Mouse (Mus musculus) lung, postnatal 0 days (tissue): ENCODE results near the gene Xylt1. TPM values are rescaled to one million over a fixed set of nuclear protein-coding genes. Genes with fewer than 3 reads are reported as not detected.

Experiments
- ATAC-seq: fragments of 200-750 bp; cut with Nextera tagmentation; 2 replicates; pipeline ENCODE4 v1.8.0; 2017; ENCODE audit warnings: moderate library complexity
- DNase-seq: peaks from one replicate; pipeline ENCODE4 v3.0.0-alpha.2; 2016; ENCODE audit warnings: low spot score
- H3K27ac ChIP-seq: fragments of 300-500 bp; sonication (generic); 2 replicates; pipeline ENCODE4 v1.5.1; 2014; ENCODE audit warnings: antibody characterized with exemption, mild to moderate bottlenecking, low read length, mixed read lengths
- H3K27me3 ChIP-seq: fragments of 300-500 bp; sonication (generic); replicated peaks from 2 replicates; pipeline ENCODE4 v1.6.1; 2014; ENCODE audit warnings: low read length, mixed read lengths; ENCODE audit not compliant: insufficient read depth
- H3K36me3 ChIP-seq: fragments of 300-500 bp; sonication (generic); 2 replicates; pipeline ENCODE4 v1.6.1; 2014; ENCODE audit warnings: low read length, mixed read lengths; ENCODE audit not compliant: insufficient read depth
- H3K4me1 ChIP-seq: fragments of 300-500 bp; sonication (generic); 2 replicates; pipeline ENCODE4 v1.6.1; 2014; ENCODE audit warnings: antibody characterized with exemption, low read depth, low read length, mixed read lengths; ENCODE audit not compliant: insufficient read depth
- H3K4me2 ChIP-seq: fragments of 300-500 bp; sonication (generic); replicated peaks from 2 replicates; pipeline ENCODE4 v1.6.1; 2014; ENCODE audit warnings: low read depth, mild to moderate bottlenecking, low read length, moderate library complexity, mixed read lengths
- H3K4me3 ChIP-seq: fragments of 300-500 bp; sonication (generic); 2 replicates; pipeline ENCODE4 v1.5.1; 2014; ENCODE audit warnings: low read depth, low read length
- H3K9ac ChIP-seq: fragments of 300-500 bp; sonication (generic); replicated peaks from 2 replicates; pipeline ENCODE4 v1.6.1; 2014; ENCODE audit warnings: low read depth, mild to moderate bottlenecking
- H3K9me3 ChIP-seq: fragments of 300-500 bp; sonication (generic); 2 replicates; pipeline ENCODE4 v1.6.1; 2016; ENCODE audit warnings: low read length, mixed read lengths
- CTCF ChIP-seq: IDR thresholded peaks from 2 replicates; pipeline ENCODE4 v1.5.1; 2016; ENCODE audit warnings: antibody characterized with exemption, mild to moderate bottlenecking
- EP300 ChIP-seq: IDR thresholded peaks from 2 replicates; pipeline ENCODE4 v1.6.1; 2016; ENCODE audit warnings: antibody characterized with exemption, mild to moderate bottlenecking, control low read depth
- WGBS: fragments of 180-500 bp; shearing (Covaris S2); extraction: QIAGEN DNeasy Blood & Tissue Kit; methylation state at CpG from one replicate; pipeline ENCODE4 v1.1.7; 2014; 5-methylcytosine and 5-hydroxymethylcytosine counted together
- polyA plus RNA-seq: library from polyadenylated mRNA; unstranded; fragments of >200 nt; fragmentation: Nextera tagmentation; extraction: Ambion mirVana; gene quantifications from 2 replicates; pipeline ENCODE4 v1.2.1, GENCODE M21; 2015

Gene Xylt1
- polyA plus RNA-seq, 1 experiment from 2014 or later, result 0.45 TPM

DNA sequence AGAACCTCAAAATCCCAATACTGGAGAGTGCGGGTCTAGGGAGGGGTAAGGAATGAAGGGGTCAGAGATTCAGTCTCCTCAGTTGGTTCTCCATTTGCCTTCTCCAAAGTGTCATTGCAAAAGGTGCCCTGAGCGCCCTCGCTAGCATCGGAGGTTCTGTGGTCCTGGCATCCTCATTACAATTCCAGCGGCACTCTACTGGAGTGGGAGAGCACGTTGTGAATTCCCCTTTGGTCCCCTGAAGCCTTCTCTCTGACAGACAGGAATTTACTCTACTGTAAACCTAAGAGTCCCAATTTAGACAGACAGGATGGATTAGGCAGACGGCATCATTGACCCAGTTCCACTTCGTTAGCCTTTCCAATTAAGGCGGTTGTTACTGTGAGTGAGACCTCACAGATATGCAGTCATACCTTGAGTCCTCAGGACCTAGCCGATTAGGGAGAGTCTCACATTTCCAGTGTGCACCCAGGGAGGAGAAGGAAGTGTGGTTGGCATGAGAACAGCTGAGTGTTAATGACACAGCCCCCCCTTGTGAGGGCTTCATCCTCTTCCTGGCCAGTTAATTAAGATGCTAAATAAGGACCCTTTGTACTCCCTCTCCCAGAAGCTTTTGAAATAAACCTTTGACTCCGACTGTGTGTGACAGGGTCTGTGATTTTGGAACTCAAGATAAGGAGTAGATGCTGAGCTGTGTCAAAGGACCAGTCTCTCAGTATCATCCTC, 91.4 kb downstream of the Xylt1 start:
- no peaks in the 10 kb centered on the region for H3K27me3 ChIP-seq
- TF ChIP-seq CTCF (no peak), EP300 (no peak)
- no peaks in the 10 kb centered on the region for H3K9me3 ChIP-seq
- no peaks in the 10 kb centered on the region for H3K36me3 ChIP-seq
- no peak overlapping the region for H3K4me2 ChIP-seq
- H3K4me1 ChIP-seq, result no peaks in the 10 kb centered on the region
- no peak overlapping the region for H3K27ac ChIP-seq
- no peak for ATAC-seq
- 59% methylated on average over 11 of the region's 11 CpGs for WGBS
- H3K4me3 ChIP-seq, result no peak overlapping the region
- H3K9ac ChIP-seq, result no peak overlapping the region
- DNase-seq, result no peak

DNA sequence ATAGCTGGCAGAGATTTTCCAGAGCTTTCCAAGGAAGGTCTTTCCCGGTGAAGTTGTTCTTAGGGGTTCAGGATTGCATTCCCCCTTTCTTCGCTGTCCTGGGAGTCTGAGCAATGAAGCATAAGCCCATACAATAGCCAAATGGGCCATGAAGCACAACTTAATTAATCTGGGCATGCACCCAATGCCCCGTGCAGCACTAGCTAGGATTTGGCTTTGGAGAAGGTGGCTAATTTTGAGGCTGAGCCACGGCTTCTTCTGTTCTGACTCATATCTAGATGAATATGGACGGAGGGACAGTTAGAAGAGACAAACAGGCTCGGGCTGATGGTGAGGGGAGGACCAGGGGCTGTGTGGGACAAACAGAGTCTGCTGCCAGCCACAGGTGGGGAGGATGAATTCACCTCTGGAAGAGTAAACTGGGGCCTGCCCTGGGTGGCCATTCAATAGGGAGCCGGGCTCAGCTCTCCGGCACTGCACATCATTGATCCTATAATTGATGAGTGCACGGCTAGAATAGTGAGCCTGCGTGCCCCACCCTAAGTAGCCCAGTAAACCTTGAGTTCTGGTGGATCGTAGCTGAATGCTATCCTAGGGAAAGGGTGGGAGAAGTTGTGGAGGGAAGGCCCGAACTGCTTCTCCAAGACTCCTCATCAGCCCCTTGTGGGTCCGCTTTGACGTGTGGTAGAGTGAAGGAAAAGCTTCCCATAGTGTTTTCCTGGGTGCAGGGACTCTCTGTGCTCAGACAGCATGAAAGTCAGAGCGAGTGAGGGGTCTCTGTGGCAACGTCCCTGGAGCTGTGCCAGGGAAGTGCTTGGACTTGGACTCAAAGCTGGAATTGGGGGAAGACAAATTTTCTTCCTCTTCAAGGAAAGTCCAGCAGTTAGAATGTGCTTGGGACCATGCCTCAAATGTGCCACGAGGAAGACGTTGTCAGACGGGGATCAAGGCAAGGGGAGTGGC, 92.3 kb downstream of the Xylt1 start:
- Histone ChIP-seq H3K4me3 (no peak overlapping the region), H3K36me3 (no peaks in the 10 kb centered on the region), H3K27me3 (no peaks in the 10 kb centered on the region), H3K4me1 (no peaks in the 10 kb centered on the region), H3K27ac (no peak overlapping the region), H3K9ac (no peak overlapping the region), H3K9me3 (no peaks in the 10 kb centered on the region), H3K4me2 (no peak overlapping the region)
- no peak for DNase-seq
- no peak for ATAC-seq
- TF ChIP-seq CTCF (no peak), EP300 (no peak)
- 49% methylated on average over 19 of the region's 19 CpGs for WGBS

DNA sequence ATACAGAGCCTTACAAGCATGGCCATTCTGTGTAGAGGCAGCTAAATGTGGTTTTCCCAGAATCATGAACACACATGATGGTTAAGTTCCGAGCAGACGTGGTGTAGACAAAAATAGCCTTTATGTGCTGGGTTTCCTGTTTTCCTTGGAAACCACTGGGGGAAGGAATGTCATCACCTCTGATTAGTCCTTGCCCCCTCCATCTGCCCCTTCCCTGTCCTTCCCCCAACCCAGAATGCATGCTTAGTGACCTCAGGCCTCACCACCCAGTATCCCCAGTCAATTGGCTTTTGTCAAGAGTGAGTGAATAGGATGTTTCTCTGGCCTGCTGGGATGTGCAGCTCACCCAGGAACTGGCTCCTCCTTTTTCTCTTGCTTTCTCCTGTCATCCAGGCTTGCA, 93.5 kb downstream of the Xylt1 start:
- TF ChIP-seq CTCF (no peak), EP300 (no peak)
- no peaks in the 10 kb centered on the region for H3K4me1 ChIP-seq
- H3K27ac ChIP-seq, result no peak overlapping the region
- no peak overlapping the region for H3K9ac ChIP-seq
- 33% methylated on average over 2 of the region's 2 CpGs for WGBS
- no peaks in the 10 kb centered on the region for H3K36me3 ChIP-seq
- DNase-seq (peak; percentile 28), ATAC-seq (peak; percentile 32; the same call in 1 of the 2 replicates)
- no peaks in the 10 kb centered on the region for H3K9me3 ChIP-seq
- no peaks in the 10 kb centered on the region for H3K27me3 ChIP-seq
- H3K4me2 ChIP-seq, result no peak overlapping the region
- H3K4me3 ChIP-seq, result no peak overlapping the region

DNA sequence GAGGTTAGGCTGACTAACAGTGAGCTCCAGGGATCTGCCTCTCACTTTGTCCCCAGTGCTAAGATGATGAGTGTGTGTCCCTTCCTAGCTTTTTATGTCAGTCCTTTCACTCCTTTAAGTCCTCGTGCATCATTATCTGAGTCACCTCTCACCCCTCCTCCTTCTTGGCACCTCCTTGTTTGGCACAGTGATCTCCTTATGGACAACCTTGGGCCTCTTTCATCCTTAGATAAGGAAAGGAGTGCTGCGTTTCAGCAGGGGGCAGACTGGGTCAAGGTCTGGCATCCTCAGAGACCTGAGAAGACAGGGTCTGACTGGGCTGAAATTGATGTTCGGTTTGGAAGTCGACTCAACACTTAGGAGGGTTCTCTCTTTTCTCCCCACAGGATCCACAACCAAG, 94.3 kb downstream of the Xylt1 start:
- Histone ChIP-seq H3K4me3 (no peak overlapping the region), H3K4me1 (no peaks in the 10 kb centered on the region), H3K27ac (no peak overlapping the region), H3K9me3 (no peaks in the 10 kb centered on the region), H3K36me3 (no peaks in the 10 kb centered on the region), H3K27me3 (no peaks in the 10 kb centered on the region), H3K9ac (no peak overlapping the region), H3K4me2 (no peak overlapping the region)
- 50% methylated on average over 4 of the region's 4 CpGs for WGBS
- no peak for DNase-seq
- no peak for ATAC-seq
- TF ChIP-seq EP300, result no peak
- peak; percentile 15; the same call in 1 of the 2 replicates for TF ChIP-seq CTCF

DNA sequence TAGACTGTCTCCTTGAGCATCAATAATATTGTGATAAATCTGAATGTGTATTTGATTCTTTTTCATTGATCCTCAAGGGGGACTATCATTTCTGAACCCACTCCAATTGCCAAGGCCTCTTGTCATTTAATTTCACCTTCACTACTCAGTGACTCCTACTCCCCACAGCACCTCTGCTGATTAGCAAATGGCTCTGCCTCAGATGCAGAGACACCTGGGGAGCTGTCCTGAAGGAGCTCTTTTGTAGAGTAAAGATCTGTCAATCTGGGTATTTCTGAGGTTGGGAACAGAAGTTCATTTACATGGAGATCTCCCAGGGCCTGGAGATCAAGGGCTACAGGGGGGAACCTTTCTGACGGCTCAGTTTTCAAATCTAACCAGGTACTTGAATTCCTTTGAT, 98.2 kb downstream of the Xylt1 start:
- ATAC-seq, result no peak

DNA sequence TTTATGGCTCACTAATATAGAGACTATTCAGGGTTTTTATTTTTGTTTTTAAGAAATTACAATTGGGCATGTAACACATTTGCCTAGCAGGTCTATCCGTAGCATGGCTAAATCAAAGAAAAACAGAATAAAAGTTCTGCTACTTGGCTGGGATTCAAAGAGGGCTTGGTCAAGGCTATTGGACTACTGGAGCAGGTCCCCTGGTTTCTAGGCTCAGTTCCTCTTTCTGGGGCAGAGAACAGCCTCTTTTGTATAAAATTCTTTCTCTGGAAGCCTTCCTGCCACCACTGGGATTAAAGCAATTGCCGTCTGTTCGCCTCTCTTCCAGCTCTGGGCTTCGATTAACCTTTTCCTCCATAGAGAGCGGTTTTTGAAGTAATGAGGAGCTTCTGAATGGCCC, 100.1 kb downstream of the Xylt1 start:
- H3K36me3 ChIP-seq, result no peaks in the 10 kb centered on the region
- no peak for ATAC-seq
- H3K4me3 ChIP-seq, result no peak overlapping the region
- no peaks in the 10 kb centered on the region for H3K27me3 ChIP-seq
- no peaks in the 10 kb centered on the region for H3K4me1 ChIP-seq
- H3K27ac ChIP-seq, result no peak overlapping the region
- H3K4me2 ChIP-seq, result no peak overlapping the region
- TF ChIP-seq CTCF (no peak), EP300 (no peak)
- WGBS, result 91% methylated on average over 5 of the region's 5 CpGs
- H3K9ac ChIP-seq, result no peak overlapping the region
- H3K9me3 ChIP-seq, result no peaks in the 10 kb centered on the region
- no peak for DNase-seq

More for the DNA sequence above, 98.2 kb downstream of the Xylt1 start:
- H3K9me3 ChIP-seq, result no peaks in the 10 kb centered on the region
- H3K27ac ChIP-seq, result no peak overlapping the region
- H3K4me2 ChIP-seq, result no peak overlapping the region
- H3K4me3 ChIP-seq, result no peak overlapping the region
- H3K27me3 ChIP-seq, result no peaks in the 10 kb centered on the region
- DNase-seq, result no peak
- WGBS, result 46% methylated on average over 1 of the region's 1 CpGs
- no peak for TF ChIP-seq CTCF
- TF ChIP-seq EP300, result no peak
- H3K36me3 ChIP-seq, result no peaks in the 10 kb centered on the region
- H3K9ac ChIP-seq, result no peak overlapping the region
- no peaks in the 10 kb centered on the region for H3K4me1 ChIP-seq
